Mouse (Mus musculus) midbrain, postnatal 0 days (tissue): Measurements from ENCODE around the gene Cryba1. TPM values are rescaled to one million over a fixed set of nuclear protein-coding genes. Genes with fewer than 3 reads are reported as not detected.

Experiments
- ATAC-seq: fragments of 200-750 bp; cut with Nextera tagmentation; 2 replicates; pipeline ENCODE4 v1.8.0; 2017; ENCODE audit warnings: moderate number of reproducible peaks, mild to moderate bottlenecking, moderate TSS enrichment, moderate library complexity; ENCODE audit not compliant: low FRiP score
- DNase-seq: peaks from one replicate; pipeline ENCODE4 v3.0.0-alpha.2; 2015; ENCODE audit warnings: low spot score
- H3K27ac ChIP-seq: fragments of 300-500 bp; sonication (generic); 2 replicates; pipeline ENCODE4 v1.5.1; 2014; ENCODE audit warnings: low read depth, mild to moderate bottlenecking, low read length, mixed read lengths
- H3K27me3 ChIP-seq: fragments of 300-500 bp; sonication (generic); 2 replicates; pipeline ENCODE4 v1.6.1; 2014; ENCODE audit warnings: low read length, control low read depth, mixed read lengths; ENCODE audit not compliant: insufficient read depth
- H3K36me3 ChIP-seq: fragments of 300-500 bp; sonication (generic); 2 replicates; pipeline ENCODE4 v1.6.1; 2014; ENCODE audit warnings: low read length, control low read depth, mixed read lengths; ENCODE audit not compliant: insufficient read depth
- H3K4me1 ChIP-seq: fragments of 300-500 bp; sonication (generic); 2 replicates; pipeline ENCODE4 v1.6.1; 2014; ENCODE audit warnings: mild to moderate bottlenecking, control low read depth, antibody characterized with exemption, low read length, mixed read lengths; ENCODE audit not compliant: insufficient read depth
- H3K4me2 ChIP-seq: fragments of 300-500 bp; sonication (generic); 2 replicates; pipeline ENCODE4 v1.6.1; 2014; ENCODE audit warnings: low read depth, mild to moderate bottlenecking, low read length, mixed read lengths; ENCODE audit not compliant: poor library complexity, severe bottlenecking
- H3K4me3 ChIP-seq: fragments of 300-500 bp; sonication (generic); 2 replicates; pipeline ENCODE4 v1.5.1; 2014; ENCODE audit warnings: low read depth, mild to moderate bottlenecking, low read length, moderate library complexity
- H3K9ac ChIP-seq: fragments of 300-500 bp; sonication (generic); replicated peaks from 2 replicates; pipeline ENCODE4 v1.6.1; 2014; ENCODE audit warnings: mild to moderate bottlenecking, low read length, moderate library complexity, mixed read lengths; ENCODE audit not compliant: poor library complexity, severe bottlenecking
- H3K9me3 ChIP-seq: fragments of 300-500 bp; sonication (generic); 2 replicates; pipeline ENCODE4 v1.6.1; 2016; ENCODE audit warnings: low read length, control low read depth
- CTCF ChIP-seq: IDR thresholded peaks from 2 replicates; pipeline ENCODE4 v1.5.1; 2016; ENCODE audit warnings: antibody characterized with exemption, mild to moderate bottlenecking
- WGBS: fragments of 180-500 bp; shearing (Covaris S2); extraction: QIAGEN DNeasy Blood & Tissue Kit; methylation state at CpG from one replicate; pipeline ENCODE4 v1.1.7; 2014; 5-methylcytosine and 5-hydroxymethylcytosine counted together
- polyA plus RNA-seq: library from polyadenylated mRNA; unstranded; fragments of >200 nt; fragmentation: Nextera tagmentation; extraction: Ambion mirVana; gene quantifications from 2 replicates; pipeline ENCODE4 v1.2.1, GENCODE M21; 2015
- total RNA-seq: library from RNA; depleted of rRNA; stranded (reverse); fragments of >200 nt; gene quantifications from 2 replicates; pipeline ENCODE4 v1.2.3, GENCODE M21; 2014

Cryba1 gene
- total and polyA plus RNA-seq, 2 experiments from 2014 or later, result 0.21 TPM; not detected in 1

DNA sequence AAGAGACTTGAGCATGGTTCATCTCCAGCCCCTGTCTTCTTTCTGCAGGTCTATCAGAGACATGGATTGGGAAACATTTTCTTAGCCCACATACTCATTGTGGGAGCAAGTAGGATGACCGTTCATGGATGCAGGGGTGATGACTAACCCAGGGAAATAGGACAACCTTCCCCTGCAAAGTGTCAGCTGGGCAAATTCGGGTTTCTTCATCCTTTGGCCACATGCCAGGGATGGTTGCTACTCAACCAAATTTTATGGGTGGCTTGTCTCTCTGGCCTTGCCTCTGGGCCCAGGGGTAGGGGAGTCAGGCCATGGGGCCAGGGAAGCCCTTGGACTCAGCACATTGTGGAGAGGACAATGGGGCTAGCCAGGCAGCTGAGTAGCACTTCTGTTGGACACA lies 3.5 kb upstream of the Cryba1 start:
- Histone ChIP-seq H3K4me2 (no peak overlapping the region), H3K4me3 (no peak overlapping the region), H3K27ac (no peak overlapping the region), H3K4me1 (no peaks in the 10 kb centered on the region), H3K9me3 (no peaks in the 10 kb centered on the region), H3K36me3 (no peaks in the 10 kb centered on the region), H3K27me3 (no peaks in the 10 kb centered on the region), H3K9ac (no peak overlapping the region)
- ATAC-seq, result no peak
- WGBS, result 43% methylated on average over 2 of the region's 2 CpGs
- no peak for DNase-seq
- no peak for TF ChIP-seq CTCF

- Histone ChIP-seq H3K4me3 (no peak overlapping the region), H3K36me3 (no peaks in the 10 kb centered on the region), H3K9ac (no peak overlapping the region), H3K4me1 (no peaks in the 10 kb centered on the region), H3K27me3 (no peaks in the 10 kb centered on the region), H3K9me3 (no peaks in the 10 kb centered on the region), H3K4me2 (no peak overlapping the region), H3K27ac (no peak overlapping the region)
- no peak for TF ChIP-seq CTCF
- 64% methylated on average over 7 of the region's 7 CpGs for WGBS
- DNase-seq (peak; percentile 15), ATAC-seq (no peak)
These were observed 317 bp downstream of the Cryba1 start for GRCm38 (mm10) chr11:77724766-77725165.

DNA sequence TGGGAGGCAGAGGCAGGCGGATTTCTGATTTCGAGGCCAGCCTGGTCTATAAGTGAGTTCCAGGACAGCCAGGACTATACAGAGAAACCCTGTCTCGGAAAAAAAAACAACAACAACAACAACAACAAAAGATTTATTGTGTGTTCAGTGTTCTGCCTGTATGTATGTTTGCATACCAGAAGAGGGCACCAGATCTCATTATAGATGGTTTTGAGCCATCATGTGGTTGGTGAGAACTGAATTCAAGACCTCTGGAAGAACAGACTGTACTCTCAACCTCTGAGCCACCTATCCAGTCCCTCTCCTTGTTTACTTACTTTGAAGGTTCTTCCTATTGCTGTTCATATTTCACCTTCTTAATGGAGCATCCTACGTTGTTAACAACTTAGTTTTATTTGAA lies 3.7 kb downstream of the Cryba1 start:
- H3K4me2 ChIP-seq, result no peak overlapping the region
- DNase-seq, result no peak

GRCm38 (mm10) chr11:77719055-77719454 lies 6.0 kb downstream of the Cryba1 start:
- 98% methylated on average over 2 of the region's 2 CpGs for WGBS
- ATAC-seq (no peak), DNase-seq (no peak)
- Histone ChIP-seq H3K4me1 (no peaks in the 10 kb centered on the region), H3K27me3 (no peaks in the 10 kb centered on the region), H3K27ac (no peak overlapping the region), H3K9me3 (no peaks in the 10 kb centered on the region), H3K4me3 (no peak overlapping the region), H3K4me2 (no peak overlapping the region), H3K36me3 (no peaks in the 10 kb centered on the region), H3K9ac (no peak overlapping the region)
- no peak for TF ChIP-seq CTCF

More for the DNA sequence above, 3.7 kb downstream of the Cryba1 start:
- TF ChIP-seq CTCF, result peak; percentile 33
- no peaks in the 10 kb centered on the region for H3K27me3 ChIP-seq
- H3K27ac ChIP-seq, result no peak overlapping the region
- WGBS, result 90% methylated on average over 4 of the region's 4 CpGs
- H3K9ac ChIP-seq, result no peak overlapping the region
- H3K36me3 ChIP-seq, result no peaks in the 10 kb centered on the region
- no peak for ATAC-seq
- no peaks in the 10 kb centered on the region for H3K9me3 ChIP-seq
- no peaks in the 10 kb centered on the region for H3K4me1 ChIP-seq
- H3K4me3 ChIP-seq, result no peak overlapping the region

DNA sequence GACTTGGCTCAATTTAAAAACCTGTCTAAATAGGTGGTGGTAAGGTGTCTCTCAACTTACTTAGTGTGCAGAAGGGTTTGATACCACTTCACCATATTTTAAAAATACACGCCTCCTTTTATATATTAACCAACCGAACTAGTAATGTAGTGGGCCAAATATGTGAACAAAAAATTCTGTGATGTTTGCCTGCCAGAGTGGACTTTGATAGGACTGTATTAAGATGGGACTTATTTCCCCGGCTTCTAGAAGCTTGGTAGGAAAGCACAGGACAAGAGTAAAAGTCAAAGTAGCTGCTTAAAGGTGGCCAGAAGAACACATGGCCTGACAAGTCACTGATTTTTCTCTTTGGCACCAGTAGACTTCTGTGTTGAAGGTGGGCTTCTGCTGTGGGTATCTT lies 11.3 kb downstream of the Cryba1 start:
- 95% methylated on average over 3 of the region's 3 CpGs for WGBS
- TF ChIP-seq CTCF, result no peak
- H3K36me3 ChIP-seq, result 0 out of 2 replicates have a peak, but pooled peaks cover 3% of the 10 kb centered on the region
- H3K9me3 ChIP-seq, result no peaks in the 10 kb centered on the region
- H3K9ac ChIP-seq, result no peak overlapping the region
- H3K27me3 ChIP-seq, result no peaks in the 10 kb centered on the region
- ATAC-seq (no peak), DNase-seq (no peak)
- no peak overlapping the region for H3K4me3 ChIP-seq
- H3K27ac ChIP-seq, result no peak overlapping the region
- no peaks in the 10 kb centered on the region for H3K4me1 ChIP-seq
- no peak overlapping the region for H3K4me2 ChIP-seq

DNA sequence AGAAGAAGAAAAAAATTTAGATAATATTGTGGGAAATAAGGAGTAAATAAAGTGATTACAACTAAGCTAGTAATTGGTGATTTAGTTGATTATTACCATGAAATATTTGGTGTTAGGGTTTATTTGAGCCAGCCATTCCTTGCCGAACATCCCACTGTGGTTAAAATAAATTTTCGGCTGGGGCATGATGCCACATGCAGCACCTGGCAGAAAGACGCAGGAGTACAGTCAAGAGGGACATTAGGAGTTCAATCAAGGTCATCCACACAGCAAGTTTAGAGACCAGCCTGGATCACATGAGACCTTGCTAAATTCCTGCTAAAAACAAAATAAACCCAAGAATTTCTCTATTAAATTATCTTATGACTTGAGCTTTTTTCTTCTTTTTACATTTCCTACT lies 16.0 kb downstream of the Cryba1 start:
- DNase-seq (no peak), ATAC-seq (no peak)
- H3K27me3 ChIP-seq, result no peaks in the 10 kb centered on the region
- H3K4me1 ChIP-seq, result no peaks in the 10 kb centered on the region
- H3K36me3 ChIP-seq, result 0 out of 2 replicates have a peak, but pooled peaks cover 6% of the 10 kb centered on the region
- TF ChIP-seq CTCF, result no peak
- H3K27ac ChIP-seq, result no peak overlapping the region
- H3K9ac ChIP-seq, result no peak overlapping the region
- no peaks in the 10 kb centered on the region for H3K9me3 ChIP-seq
- 84% methylated on average over 3 of the region's 3 CpGs for WGBS
- no peak overlapping the region for H3K4me2 ChIP-seq
- H3K4me3 ChIP-seq, result no peak overlapping the region
